Mouse (Mus musculus): ENCODE measurements around the gene Acox2. TPM values are rescaled to one million over a fixed set of nuclear protein-coding genes. Genes with fewer than 3 reads are reported as not detected.

Acox2 gene
- polyA plus RNA-seq, 1 experiment from 2014 or later: 1.0 TPM

GRCm38 (mm10) chr14:8256881-8257280 lies 2.3 kb downstream of the Acox2 start:
- H3K27me3 ChIP-seq (replicated peaks; ENCODE audit: control insufficient read depth, insufficient read depth, low read length): no peaks in the 10 kb centered on the region
- DNase-seq (ENCODE audit: low spot score): no peak
- H3K4me1 ChIP-seq (replicated peaks; ENCODE audit: control insufficient read depth, insufficient read depth, low read length): 0 out of 2 replicates have a peak, but pooled peaks cover 2% of the 10 kb centered on the region
- no peak overlapping the region for H3K9ac ChIP-seq (ENCODE audit: low read depth, low read length)
- no peak overlapping the region for H3K27ac ChIP-seq (ENCODE audit: low read depth, low read length)
- no peak overlapping the region for H3K4me2 ChIP-seq
- no peak overlapping the region for H3K4me3 ChIP-seq (ENCODE audit: low read depth, low read length)
- ATAC-seq (replicated peaks; ENCODE audit: low FRiP score): no peak
- no peaks in the 10 kb centered on the region for H3K36me3 ChIP-seq (ENCODE audit: control insufficient read depth, insufficient read depth, low read length)
- H3K9me3 ChIP-seq (ENCODE audit: control insufficient read depth, low read length): no peaks in the 10 kb centered on the region
- 66% methylated on average over 5 of the region's 5 CpGs for WGBS

GRCm38 (mm10) chr14:8256072-8256471 lies 3.1 kb downstream of the Acox2 start:
- H3K27me3 ChIP-seq (replicated peaks; ENCODE audit: control insufficient read depth, insufficient read depth, low read length): no peaks in the 10 kb centered on the region
- DNase-seq (ENCODE audit: low spot score): no peak
- H3K4me1 ChIP-seq (replicated peaks; ENCODE audit: control insufficient read depth, insufficient read depth, low read length): 0 out of 2 replicates have a peak, but pooled peaks cover 2% of the 10 kb centered on the region
- no peak overlapping the region for H3K9ac ChIP-seq (ENCODE audit: low read depth, low read length)
- H3K4me2 ChIP-seq: no peak overlapping the region
- 69% methylated on average over 6 of the region's 6 CpGs for WGBS
- no peak for ATAC-seq (replicated peaks; ENCODE audit: low FRiP score)
- no peaks in the 10 kb centered on the region for H3K9me3 ChIP-seq (ENCODE audit: control insufficient read depth, low read length)
- no peak overlapping the region for H3K27ac ChIP-seq (ENCODE audit: low read depth, low read length)
- no peaks in the 10 kb centered on the region for H3K36me3 ChIP-seq (ENCODE audit: control insufficient read depth, insufficient read depth, low read length)
- no peak overlapping the region for H3K4me3 ChIP-seq (ENCODE audit: low read depth, low read length)

GRCm38 (mm10) chr14:8255076-8255729 lies 4.0 kb downstream of the Acox2 start:
- H3K9ac ChIP-seq (ENCODE audit: low read depth, low read length): no peak overlapping the region
- no peak overlapping the region for H3K4me3 ChIP-seq (ENCODE audit: low read depth, low read length)
- ATAC-seq (replicated peaks; ENCODE audit: low FRiP score): 0 out of 2 replicates have a peak, but pooled peaks have one; percentile 40
- H3K4me2 ChIP-seq: no peak overlapping the region
- H3K27ac ChIP-seq (ENCODE audit: low read depth, low read length): no peak overlapping the region
- WGBS: 60% methylated on average over 7 of the region's 7 CpGs
- H3K9me3 ChIP-seq (ENCODE audit: control insufficient read depth, low read length): no peaks in the 10 kb centered on the region
- no peaks in the 10 kb centered on the region for H3K36me3 ChIP-seq (ENCODE audit: control insufficient read depth, insufficient read depth, low read length)
- DNase-seq (ENCODE audit: low spot score): peak; percentile 28
- H3K27me3 ChIP-seq (replicated peaks; ENCODE audit: control insufficient read depth, insufficient read depth, low read length): no peaks in the 10 kb centered on the region
- 0 out of 2 replicates have a peak, but pooled peaks cover 2% of the 10 kb centered on the region for H3K4me1 ChIP-seq (replicated peaks; ENCODE audit: control insufficient read depth, insufficient read depth, low read length)

GRCm38 (mm10) chr14:8251330-8251885 lies 7.7 kb downstream of the Acox2 start:
- no peaks in the 10 kb centered on the region for H3K4me1 ChIP-seq (replicated peaks; ENCODE audit: control insufficient read depth, insufficient read depth, low read length)
- no peak overlapping the region for H3K27ac ChIP-seq (ENCODE audit: low read depth, low read length)
- no peak overlapping the region for H3K9ac ChIP-seq (ENCODE audit: low read depth, low read length)
- H3K27me3 ChIP-seq (replicated peaks; ENCODE audit: control insufficient read depth, insufficient read depth, low read length): no peaks in the 10 kb centered on the region
- no peak overlapping the region for H3K4me3 ChIP-seq (ENCODE audit: low read depth, low read length)
- H3K36me3 ChIP-seq (ENCODE audit: control insufficient read depth, insufficient read depth, low read length): no peaks in the 10 kb centered on the region
- ATAC-seq (replicated peaks; ENCODE audit: low FRiP score): no peak
- 92% methylated on average over 8 of the region's 8 CpGs for WGBS
- DNase-seq (ENCODE audit: low spot score): peak; percentile 28
- no peaks in the 10 kb centered on the region for H3K9me3 ChIP-seq (ENCODE audit: control insufficient read depth, low read length)
- H3K4me2 ChIP-seq: no peak overlapping the region

GRCm38 (mm10) chr14:8250141-8250871 lies 8.8 kb downstream of the Acox2 start:
- Histone ChIP-seq H3K27ac (ENCODE audit: low read depth, low read length) (no peak overlapping the region), H3K9me3 (ENCODE audit: control insufficient read depth, low read length) (no peaks in the 10 kb centered on the region), H3K9ac (ENCODE audit: low read depth, low read length) (no peak overlapping the region), H3K36me3 (ENCODE audit: control insufficient read depth, insufficient read depth, low read length) (no peaks in the 10 kb centered on the region), H3K4me1 (replicated peaks; ENCODE audit: control insufficient read depth, insufficient read depth, low read length) (no peaks in the 10 kb centered on the region), H3K4me2 (no peak overlapping the region), H3K4me3 (ENCODE audit: low read depth, low read length) (no peak overlapping the region), H3K27me3 (replicated peaks; ENCODE audit: control insufficient read depth, insufficient read depth, low read length) (no peaks in the 10 kb centered on the region)
- 73% methylated on average over 9 of the region's 9 CpGs for WGBS
- ATAC-seq (replicated peaks; ENCODE audit: low FRiP score): no peak
- peak; percentile 15 for DNase-seq (ENCODE audit: low spot score)

- H3K27me3 ChIP-seq (replicated peaks; ENCODE audit: control insufficient read depth, insufficient read depth, low read length): no peaks in the 10 kb centered on the region
- WGBS: 90% methylated on average over 1 of the region's 1 CpGs
- no peak overlapping the region for H3K4me3 ChIP-seq (ENCODE audit: low read depth, low read length)
- DNase-seq (ENCODE audit: low spot score) (no peak), ATAC-seq (replicated peaks; ENCODE audit: low FRiP score) (no peak)
- no peak overlapping the region for H3K9ac ChIP-seq (ENCODE audit: low read depth, low read length)
- H3K9me3 ChIP-seq (ENCODE audit: control insufficient read depth, low read length): no peaks in the 10 kb centered on the region
- H3K36me3 ChIP-seq (ENCODE audit: control insufficient read depth, insufficient read depth, low read length): no peaks in the 10 kb centered on the region
- no peak overlapping the region for H3K4me2 ChIP-seq
- no peaks in the 10 kb centered on the region for H3K4me1 ChIP-seq (replicated peaks; ENCODE audit: control insufficient read depth, insufficient read depth, low read length)
- H3K27ac ChIP-seq (ENCODE audit: low read depth, low read length): no peak overlapping the region
These were observed 9.9 kb downstream of the Acox2 start for GRCm38 (mm10) chr14:8249206-8249605.

DNA sequence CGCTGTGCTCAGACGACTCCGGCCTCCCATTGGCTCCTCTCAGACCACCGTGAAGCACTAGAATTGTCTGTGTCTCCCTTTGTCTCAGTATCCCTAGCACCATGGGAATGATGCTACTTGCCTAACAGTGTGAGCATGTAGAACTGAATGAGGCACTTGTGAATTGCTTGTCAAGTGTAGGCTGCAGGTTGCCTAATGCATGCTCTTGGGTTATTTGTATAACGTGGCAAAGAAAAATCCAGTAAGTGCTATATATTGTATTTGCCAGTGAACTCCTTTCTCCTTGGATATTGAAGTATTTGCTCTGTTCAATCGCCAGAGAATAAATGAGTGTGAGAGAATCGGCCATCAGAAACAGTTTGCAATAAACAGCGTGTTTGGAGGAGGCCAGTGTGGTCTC lies 12.3 kb downstream of the Acox2 start:
- no peaks in the 10 kb centered on the region for H3K9me3 ChIP-seq (ENCODE audit: control insufficient read depth, low read length)
- H3K4me1 ChIP-seq (replicated peaks; ENCODE audit: control insufficient read depth, insufficient read depth, low read length): no peaks in the 10 kb centered on the region
- H3K27ac ChIP-seq (ENCODE audit: low read depth, low read length): no peak overlapping the region
- no peak overlapping the region for H3K4me2 ChIP-seq
- H3K4me3 ChIP-seq (ENCODE audit: low read depth, low read length): no peak overlapping the region
- H3K9ac ChIP-seq (ENCODE audit: low read depth, low read length): no peak overlapping the region
- ATAC-seq (replicated peaks; ENCODE audit: low FRiP score): no peak
- H3K27me3 ChIP-seq (replicated peaks; ENCODE audit: control insufficient read depth, insufficient read depth, low read length): no peaks in the 10 kb centered on the region
- DNase-seq (ENCODE audit: low spot score): no peak
- WGBS: 81% methylated on average over 8 of the region's 8 CpGs
- H3K36me3 ChIP-seq (ENCODE audit: control insufficient read depth, insufficient read depth, low read length): no peaks in the 10 kb centered on the region

- Histone ChIP-seq H3K27me3 (replicated peaks; ENCODE audit: control insufficient read depth, insufficient read depth, low read length) (no peaks in the 10 kb centered on the region), H3K4me2 (no peak overlapping the region), H3K4me1 (replicated peaks; ENCODE audit: control insufficient read depth, insufficient read depth, low read length) (no peaks in the 10 kb centered on the region), H3K4me3 (ENCODE audit: low read depth, low read length) (no peak overlapping the region), H3K27ac (ENCODE audit: low read depth, low read length) (no peak overlapping the region), H3K36me3 (ENCODE audit: control insufficient read depth, insufficient read depth, low read length) (no peaks in the 10 kb centered on the region), H3K9me3 (ENCODE audit: control insufficient read depth, low read length) (no peaks in the 10 kb centered on the region), H3K9ac (ENCODE audit: low read depth, low read length) (no peak overlapping the region)
- ATAC-seq (replicated peaks; ENCODE audit: low FRiP score) (peak; percentile 29; the same call in 1 of the 2 replicates), DNase-seq (ENCODE audit: low spot score) (peak; percentile 28)
- 52% methylated on average over 5 of the region's 5 CpGs for WGBS
These were observed 14.9 kb downstream of the Acox2 start for GRCm38 (mm10) chr14:8244211-8244611.

Measured in liver, embryonic 11.5 days (tissue).